Mouse (Mus musculus) CH12.LX (cell line): ENCODE results near the gene Ppp1r27.

Source experiments
- CTCF ChIP-seq, 2 experiments: IDR thresholded peaks in 1 of 2; conservative IDR thresholded peaks in 1 of 2; 2 replicates each; pipeline ENCODE4 v1.5.1; 2011 to 2012; ENCODE audit warnings: low read depth in 2 of 2, low read length in 2 of 2, improper control_type of control experiment in 1 of 2, inconsistent platforms in 1 of 2, mild to moderate bottlenecking in 1 of 2, moderate library complexity in 1 of 2
- GABPA ChIP-seq: IDR thresholded peaks from 2 replicates; pipeline ENCODE4 v1.6.1; 2012; ENCODE audit warnings: low read depth, low read length, improper control_type of control experiment, inconsistent platforms; ENCODE audit not compliant: insufficient replicate concordance
- IRF4 ChIP-seq: IDR thresholded peaks from 2 replicates; pipeline ENCODE4 v1.6.1; 2014; ENCODE audit warnings: low read depth, mild to moderate bottlenecking, inconsistent platforms, low read length, improper control_type of control experiment
- POLR2A ChIP-seq: IDR thresholded peaks from 2 replicates; pipeline ENCODE4 v1.6.1; 2011; ENCODE audit warnings: low read depth, mild to moderate bottlenecking, improper control_type of control experiment, low read length
- TCF12 ChIP-seq: IDR thresholded peaks from 2 replicates; pipeline ENCODE4 v1.6.1; 2014; ENCODE audit warnings: low read depth, mild to moderate bottlenecking, inconsistent platforms, low read length, improper control_type of control experiment
- USF2 ChIP-seq: conservative IDR thresholded peaks from 2 replicates; pipeline ENCODE4 v1.6.1; 2011; ENCODE audit warnings: low read depth, low read length, improper control_type of control experiment
- ZNF384 ChIP-seq: IDR thresholded peaks from 2 replicates; pipeline ENCODE4 v1.6.1; 2012; ENCODE audit warnings: low read depth, low read length, improper control_type of control experiment, inconsistent platforms

DNA sequence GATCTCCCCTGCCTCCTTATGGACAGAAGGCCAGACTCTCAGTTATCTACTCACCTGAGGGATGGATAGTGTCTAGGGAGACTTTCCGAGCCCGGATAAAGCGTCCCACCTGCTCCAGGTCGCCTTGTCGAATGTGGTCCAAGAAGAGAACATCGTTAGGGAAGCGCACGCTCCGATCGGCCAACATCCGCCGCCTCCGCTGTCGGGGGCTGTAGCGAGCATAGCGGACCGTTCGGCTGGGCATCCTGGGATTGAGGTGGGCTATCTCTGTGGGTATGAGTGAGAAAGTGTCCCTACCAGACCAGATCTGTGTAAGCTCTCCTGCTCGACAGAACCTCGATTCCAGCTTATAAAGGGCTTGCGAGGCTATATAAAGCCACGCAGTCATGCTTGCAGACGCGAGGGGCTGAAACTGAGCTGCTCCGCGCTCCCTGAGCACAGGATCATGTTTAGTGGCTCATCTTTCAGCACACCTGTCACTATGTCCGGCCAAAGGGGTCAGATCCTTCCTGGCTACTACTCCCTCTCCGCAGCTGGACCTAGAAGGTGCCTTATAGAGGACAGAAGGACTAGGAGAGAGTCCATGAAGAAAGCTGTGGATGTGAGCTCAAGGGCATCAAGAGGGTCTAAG lies at the start of gene Ppp1r27:
- TF ChIP-seq IRF4 = no peak
- no peak for TF ChIP-seq CTCF (conservative IDR thresholded peaks at IDR 0.05 in 1 of 2, IDR thresholded peaks at IDR 0.05 in 1 of 2; ENCODE audit: low read depth in 2 of 2, low read length in 2 of 2)
- TF ChIP-seq ZNF384 = no peak
- TF ChIP-seq POLR2A = no peak
- TF ChIP-seq GABPA = no peak
- TF ChIP-seq USF2 = no peak
- no peak for TF ChIP-seq TCF12
